Mouse (Mus musculus): ENCODE measurements around the gene Txndc15. TPM values are rescaled to one million over a fixed set of nuclear protein-coding genes. Genes with fewer than 3 reads are reported as not detected.

Txndc15 gene
- polyA plus RNA-seq, 1 experiment from 2014 or later: 98.3 TPM

- Histone ChIP-seq H3K9me3 (replicated peaks) (no peaks in the 10 kb centered on the region), H3K36me3 (no peaks in the 10 kb centered on the region; the same call in 1 of the 2 replicates), H3K4me3 (replicated peaks) (no peak overlapping the region), H3K4me2 (replicated peaks) (no peak overlapping the region), H3K27me3 (no peaks in the 10 kb centered on the region), H3K4me1 (no peaks in the 10 kb centered on the region), H3K9ac (no peak overlapping the region), H3K27ac (replicated peaks) (no peak overlapping the region)
- WGBS: 39% methylated on average over 11 of the region's 11 CpGs
- ATAC-seq (ENCODE audit: insufficient number of reproducible peaks, low FRiP score, low TSS enrichment, low read depth): no peak
These were observed 60.6 kb downstream of the Txndc15 start for GRCm38 (mm10) chr13:55775056-55775455.

Other genes starting within 250 kb of the Txndc15 start
- 190 and 193 TPM in 2 replicates for gene Dbn1, start 226.5 kb upstream of the Txndc15 start, polyA plus RNA-seq (2015; fragmentation: Nextera tagmentation; extraction: Ambion mirVana)
- 165 and 180 TPM in 2 replicates for gene Pdlim7, start 201.0 kb upstream of the Txndc15 start, polyA plus RNA-seq (2015; fragmentation: Nextera tagmentation; extraction: Ambion mirVana)
- gene Dok3, start 185.4 kb upstream of the Txndc15 start, polyA plus RNA-seq (2015; fragmentation: Nextera tagmentation; extraction: Ambion mirVana): 5.5 and 6.3 TPM in 2 replicates
- gene Ddx41, start 178.0 kb upstream of the Txndc15 start, polyA plus RNA-seq (2015; fragmentation: Nextera tagmentation; extraction: Ambion mirVana): 61.4 and 66.2 TPM in 2 replicates
- gene Fam193b, start 143.5 kb upstream of the Txndc15 start, polyA plus RNA-seq (2015; fragmentation: Nextera tagmentation; extraction: Ambion mirVana): 43.4 and 46.0 TPM in 2 replicates
- gene Tmed9, start 140.9 kb upstream of the Txndc15 start, polyA plus RNA-seq (2015; fragmentation: Nextera tagmentation; extraction: Ambion mirVana): 163 and 178 TPM in 2 replicates
- 30.3 and 32.3 TPM in 2 replicates for gene B4galt7, start 114.8 kb upstream of the Txndc15 start, polyA plus RNA-seq (2015; fragmentation: Nextera tagmentation; extraction: Ambion mirVana)
- 59.7 and 64.7 TPM in 2 replicates for gene Caml, start 91.6 kb upstream of the Txndc15 start, polyA plus RNA-seq (2015; fragmentation: Nextera tagmentation; extraction: Ambion mirVana)
- gene Ddx46, start 79.6 kb upstream of the Txndc15 start, polyA plus RNA-seq (2015; fragmentation: Nextera tagmentation; extraction: Ambion mirVana): 31.0 and 32.1 TPM in 2 replicates
- 59.5 and 60.3 TPM in 2 replicates for gene B230219D22Rik, start 21.5 kb upstream of the Txndc15 start, polyA plus RNA-seq (2015; fragmentation: Nextera tagmentation; extraction: Ambion mirVana)
- 50.3 and 53.0 TPM in 2 replicates for gene Pcbd2, start 12.7 kb downstream of the Txndc15 start, polyA plus RNA-seq (2015; fragmentation: Nextera tagmentation; extraction: Ambion mirVana)
- gene Catsper3, start 69.9 kb downstream of the Txndc15 start, polyA plus RNA-seq (2015; fragmentation: Nextera tagmentation; extraction: Ambion mirVana): 0.17 TPM in 1 of 2 replicates, not detected in the other
- gene Pitx1, start 121.5 kb downstream of the Txndc15 start, polyA plus RNA-seq (2015; fragmentation: Nextera tagmentation; extraction: Ambion mirVana): 45.9 and 46.9 TPM in 2 replicates

Measured in embryonic facial prominence, embryonic 15.5 days (tissue).